Mouse (Mus musculus): ENCODE measurements at regions not wholly inside any gene's neighbourhood (a gene's known extent, or its start where the extent isn't known, plus 50 kb on each side); places are given as distances from the start of the nearest gene placed in this dataset.

- H3K27ac ChIP-seq (ENCODE audit: control insufficient read depth, low read depth, low read length), result no peak overlapping the region
- no peaks in the 10 kb centered on the region for H3K27me3 ChIP-seq (ENCODE audit: control insufficient read depth in 1 of 2, insufficient read depth in 2 of 2, low read length in 2 of 2)
- no peaks in the 10 kb centered on the region for H3K9me3 ChIP-seq (replicated peaks; ENCODE audit: insufficient read depth, low read length)
- DNase-seq (ENCODE audit: low read depth, low spot score), result no peak
- H3K4me1 ChIP-seq (ENCODE audit: control insufficient read depth in 1 of 2, insufficient read depth in 2 of 2, low read length in 2 of 2), result no peaks in the 10 kb centered on the region
- no peak for TF ChIP-seq SMC3 (IDR thresholded peaks at IDR 0.05; ENCODE audit: low read depth, low read length)
- TF ChIP-seq ZKSCAN1 (IDR thresholded peaks at IDR 0.05; ENCODE audit: low read depth, low read length), result no peak
- TF ChIP-seq GABPA (IDR thresholded peaks at IDR 0.05; ENCODE audit: low read depth, low read length), result no peak
- no peak for TF ChIP-seq MAFK (IDR thresholded peaks at IDR 0.05; ENCODE audit: borderline replicate concordance, low read depth, low read length)
- no peak for TF ChIP-seq CHD2 (IDR thresholded peaks at IDR 0.05; ENCODE audit: low read length)
- no peak for TF ChIP-seq HCFC1 (IDR thresholded peaks at IDR 0.05; ENCODE audit: low read depth, low read length)
- TF ChIP-seq MEF2A (IDR thresholded peaks at IDR 0.05; ENCODE audit: extremely low read depth, insufficient replicate concordance, low read depth, low read length, poor library complexity, severe bottlenecking), result no peak
- no peak for TF ChIP-seq USF2 (IDR thresholded peaks at IDR 0.05; ENCODE audit: borderline replicate concordance in 1 of 2, insufficient read depth in 1 of 2, low read depth in 1 of 2, low read length in 2 of 2)
- no peak for TF ChIP-seq NRF1 (IDR thresholded peaks at IDR 0.05; ENCODE audit: insufficient read depth, low read depth, low read length, poor library complexity, severe bottlenecking)
- TF ChIP-seq ELF1 (IDR thresholded peaks at IDR 0.05; ENCODE audit: low read depth, low read length), result no peak
- no peak for TF ChIP-seq JUND (IDR thresholded peaks at IDR 0.05; ENCODE audit: low read depth, low read length)
- no peak for TF ChIP-seq MYC (IDR thresholded peaks at IDR 0.05; ENCODE audit: low read depth, low read length)
- TF ChIP-seq MAZ (IDR thresholded peaks at IDR 0.05; ENCODE audit: low read depth, low read length), result no peak
- TF ChIP-seq POLR2A (IDR thresholded peaks at IDR 0.05; ENCODE audit: control insufficient read depth in 1 of 2, insufficient read depth in 1 of 2, low read depth in 1 of 2, low read length in 2 of 2, poor library complexity in 1 of 2), result no peak
- TF ChIP-seq BHLHE40 (IDR thresholded peaks at IDR 0.05; ENCODE audit: borderline replicate concordance, low read depth, low read length), result no peak
- TF ChIP-seq E2F4 (IDR thresholded peaks at IDR 0.05; ENCODE audit: borderline replicate concordance, low read depth, low read length), result no peak
- TF ChIP-seq MYB (IDR thresholded peaks at IDR 0.05; ENCODE audit: low read depth, low read length), result no peak
- TF ChIP-seq EP300 (IDR thresholded peaks at IDR 0.05; ENCODE audit: low read depth in 1 of 2, low read length in 2 of 2), result no peak
- no peaks in the 10 kb centered on the region for H3K36me3 ChIP-seq (ENCODE audit: control insufficient read depth in 1 of 2, insufficient read depth in 2 of 2, low read length in 2 of 2)
- H3K9ac ChIP-seq (ENCODE audit: control insufficient read depth, low read depth, low read length, poor library complexity, severe bottlenecking), result no peak overlapping the region
- H3K4me3 ChIP-seq (ENCODE audit: control insufficient read depth in 1 of 2, insufficient read depth in 1 of 2, low read depth in 2 of 2, low read length in 2 of 2), result no peak overlapping the region
- H3K79me2 ChIP-seq (ENCODE audit: control insufficient read depth, insufficient read depth, low read length, poor library complexity), result no peaks in the 10 kb centered on the region
Measured at GRCm38 (mm10) chr11:32895400-32895799, 71.0 kb upstream of the Smim23 start.

GRCm38 (mm10) chr11:32893146-32893903 lies 68.9 kb upstream of the Smim23 start:
- Histone ChIP-seq H3K27ac (ENCODE audit: control insufficient read depth, low read depth, low read length) (no peak overlapping the region), H3K27me3 (ENCODE audit: control insufficient read depth in 1 of 2, insufficient read depth in 2 of 2, low read length in 2 of 2) (no peaks in the 10 kb centered on the region), H3K9me3 (replicated peaks; ENCODE audit: insufficient read depth, low read length) (no peaks in the 10 kb centered on the region), H3K4me1 (ENCODE audit: control insufficient read depth in 1 of 2, insufficient read depth in 2 of 2, low read length in 2 of 2) (no peaks in the 10 kb centered on the region), H3K9ac (ENCODE audit: control insufficient read depth, low read depth, low read length, poor library complexity, severe bottlenecking) (no peak overlapping the region), H3K36me3 (ENCODE audit: control insufficient read depth in 1 of 2, insufficient read depth in 2 of 2, low read length in 2 of 2) (no peaks in the 10 kb centered on the region), H3K4me3 (ENCODE audit: control insufficient read depth in 1 of 2, insufficient read depth in 1 of 2, low read depth in 2 of 2, low read length in 2 of 2) (no peak overlapping the region), H3K79me2 (ENCODE audit: control insufficient read depth, insufficient read depth, low read length, poor library complexity) (no peaks in the 10 kb centered on the region)
- TF ChIP-seq POLR2A (IDR thresholded peaks at IDR 0.05; ENCODE audit: control insufficient read depth in 1 of 2, insufficient read depth in 1 of 2, low read depth in 1 of 2, low read length in 2 of 2, poor library complexity in 1 of 2) (no peak), POLR2AphosphoS2 (IDR thresholded peaks at IDR 0.05; ENCODE audit: low read length) (no peak), KAT2A (conservative IDR thresholded peaks at IDR 0.05; ENCODE audit: low read depth, low read length) (no peak), EP300 (IDR thresholded peaks at IDR 0.05; ENCODE audit: low read depth in 1 of 2, low read length in 2 of 2) (no peak), USF1 (IDR thresholded peaks at IDR 0.05; ENCODE audit: low read depth, low read length) (no peak), USF2 (IDR thresholded peaks at IDR 0.05; ENCODE audit: borderline replicate concordance in 1 of 2, insufficient read depth in 1 of 2, low read depth in 1 of 2, low read length in 2 of 2) (no peak), NELFE (IDR thresholded peaks at IDR 0.05; ENCODE audit: low read depth, low read length) (no peak), JUND (IDR thresholded peaks at IDR 0.05; ENCODE audit: low read depth, low read length) (no peak), SIN3A (IDR thresholded peaks at IDR 0.05; ENCODE audit: low read length) (no peak)
- DNase-seq (ENCODE audit: low read depth, low spot score), result no peak
